Mouse (Mus musculus) embryo, embryonic 11 days (tissue): Measurements from ENCODE around the gene Kcnh4.

ENCODE experiments used
- DNase-seq: peaks from one replicate; pipeline ENCODE4 v3.0.0-alpha.2; 2015

Gene Kcnh4

GRCm38 (mm10) chr11:100709201-100709810 is 50.4 kb downstream of the Kcnh4 start:
- no peak for DNase-seq

- no peak for DNase-seq
Measured at GRCm38 (mm10) chr11:100705095-100705747, 54.5 kb downstream of the Kcnh4 start.

GRCm38 (mm10) chr11:100703851-100704531 is 55.8 kb downstream of the Kcnh4 start, which contains the start of gene Dhx58:
Dhx58 (minus strand) TSS chr11:100704271.
- no peak for DNase-seq

- no peak for DNase-seq
Measured at GRCm38 (mm10) chr11:100703366-100703765, 56.4 kb downstream of the Kcnh4 start.

- no peak for DNase-seq
Measured at GRCm38 (mm10) chr11:100702906-100703305, 56.8 kb downstream of the Kcnh4 start.

- DNase-seq = peak; percentile 87
Measured at GRCm38 (mm10) chr11:100702081-100702851, 57.5 kb downstream of the Kcnh4 start.

GRCm38 (mm10) chr11:100701301-100701700 is 58.4 kb downstream of the Kcnh4 start:
- DNase-seq = peak; percentile 59

GRCm38 (mm10) chr11:100700710-100701109 is 59.0 kb downstream of the Kcnh4 start:
- no peak for DNase-seq

GRCm38 (mm10) chr11:100697921-100698320 is 61.8 kb downstream of the Kcnh4 start:
- no peak for DNase-seq

- peak; percentile 61 for DNase-seq
Measured at GRCm38 (mm10) chr11:100694926-100695325, 64.8 kb downstream of the Kcnh4 start.

GRCm38 (mm10) chr11:100693154-100693553 is 66.6 kb downstream of the Kcnh4 start:
- no peak for DNase-seq

GRCm38 (mm10) chr11:100692164-100692616 is 67.6 kb downstream of the Kcnh4 start, which contains the start of gene Zfp385c:
Zfp385c (minus strand) TSS chr11:100692455.
- DNase-seq = peak; percentile 34

- no peak for DNase-seq
Measured at GRCm38 (mm10) chr11:100690389-100690788, 69.4 kb downstream of the Kcnh4 start.
